Comparison of ENCODE assay signal across 14 mouse cellular contexts in the genomic region with DNA sequence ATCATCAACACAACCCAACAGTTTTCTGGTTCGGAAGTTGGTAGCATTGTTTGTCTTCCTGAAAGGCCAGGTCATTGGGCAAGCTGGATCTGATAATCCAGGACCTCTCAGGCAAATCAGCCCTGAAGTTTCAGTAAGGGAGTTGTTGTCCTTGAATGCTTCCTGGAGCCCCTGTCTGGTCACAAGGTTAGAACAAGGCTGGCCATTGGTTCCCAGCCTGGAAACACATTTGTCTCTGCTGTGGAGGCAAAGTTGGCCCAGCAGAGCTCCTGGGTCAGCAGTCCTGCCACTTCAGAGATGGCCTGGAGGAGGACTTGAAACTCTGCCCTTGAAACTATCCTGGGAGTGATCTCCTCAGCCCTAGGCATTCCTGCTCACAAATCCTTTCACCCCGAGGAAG. TPM values are rescaled to one million over a fixed set of nuclear protein-coding genes. Genes with fewer than 3 reads are reported as not detected.
DNase-seq lines count a peak whose midpoint lies in the region; ATAC-seq and TF ChIP-seq lines count a peak whose summit lies in the region.
"Had no signal": no experiment of that assay in that cellular context is flagged by ENCODE, and none has a peak within 500 bp of the region (broad histone marks: within the 10 kb centered on the region; RNA-seq: fewer than 3 reads in every experiment).

No protein-coding gene starts in this region.

- no peak for ATAC-seq in cerebellum, adult (ENCODE audit: insufficient number of reproducible peaks, low FRiP score, low TSS enrichment)
- ATAC-seq in kidney, embryonic 14.5 days (ENCODE audit: low FRiP score, low TSS enrichment), result no peak
- ATAC-seq in megakaryocyte progenitor cell, adult 5-6 weeks (replicated peaks; ENCODE audit: poor library complexity), result 0 out of 2 replicates have a peak, but pooled peaks have one; percentile 4
- no peak for ATAC-seq in frontal cortex, adult (ENCODE audit: low TSS enrichment)

- peaks cover 19% of the 10 kb centered on the region for H3K4me1 ChIP-seq in cerebellum, adult 2 months (ENCODE audit: control insufficient read depth, insufficient read depth, low read length)
- 0 out of 2 replicates have a peak, but pooled peaks cover 3% of the 10 kb centered on the region for H3K4me1 ChIP-seq in kidney, embryonic 14.5 days (ENCODE audit: control insufficient read depth, insufficient read depth, low read length)
- peaks cover 8% of the 10 kb centered on the region for H3K4me1 ChIP-seq in brown adipose tissue, adult 24 weeks (ENCODE audit: control insufficient read depth, insufficient read depth, insufficient read length, low read length)

- H3K27ac ChIP-seq in cerebellum, adult 2 months (ENCODE audit: insufficient read depth, low read length), result no peak overlapping the region
- H3K27ac ChIP-seq in kidney, embryonic 14.5 days (ENCODE audit: low read depth, low read length), result no peak overlapping the region
- H3K27ac ChIP-seq in brown adipose tissue, adult 24 weeks (replicated peaks; ENCODE audit: low read depth, low read length), result no peak overlapping the region

- TF ChIP-seq POLR2A in cerebellum, adult 2 months (IDR thresholded peaks at IDR 0.05; ENCODE audit: borderline replicate concordance, insufficient read depth, low read length), result no peak

- no peak overlapping the region for H3K9ac ChIP-seq in kidney, embryonic 14.5 days (ENCODE audit: low read depth, low read length)

- no peak for DNase-seq in cerebellum, adult 2 months
- DNase-seq in kidney, adult 11 months, result peak; percentile 9
- DNase-seq in right cerebral cortex, adult 18-20 months, result no peak
- DNase-seq: cerebellum, adult 8-10 months; spleen, adult 18-20 months; thymus, postnatal 36 days had no signal

- 75% methylated on average over 2 of the region's 2 CpGs for WGBS in cerebellum, adult 2 months
- WGBS in kidney, embryonic 14.5 days, result 68% methylated on average over 2 of the region's 2 CpGs

- H3K4me3 ChIP-seq in cerebellum, adult 2 months (replicated peaks; ENCODE audit: insufficient read depth, low read depth, low read length), result peak overlapping the region; percentile 11
- no peak overlapping the region for H3K4me3 ChIP-seq in kidney, embryonic 14.5 days (ENCODE audit: low read length)
- H3K4me3 ChIP-seq in brown adipose tissue, adult 24 weeks (ENCODE audit: insufficient read depth, low read depth, low read length), result 0 out of 2 replicates have a peak overlapping the region, but pooled peaks have one; percentile 2

- H3K27me3 ChIP-seq in cerebellum, adult 2 months (ENCODE audit: control insufficient read depth, insufficient read depth, low read length), result no peaks in the 10 kb centered on the region
- H3K27me3 ChIP-seq in kidney, embryonic 14.5 days (ENCODE audit: control insufficient read depth, insufficient read depth, low read length), result peaks cover 8% of the 10 kb centered on the region; the same call in 1 of the 2 replicates

- H3K4me2 ChIP-seq in kidney, embryonic 14.5 days (replicated peaks; ENCODE audit: low read depth, low read length), result no peak overlapping the region

- no peaks in the 10 kb centered on the region for H3K9me3 ChIP-seq in kidney, embryonic 14.5 days (ENCODE audit: control insufficient read depth, low read length)

- TF ChIP-seq CTCF in cerebellum, adult 2 months (IDR thresholded peaks at IDR 0.05; ENCODE audit: borderline replicate concordance, insufficient read depth, low read depth, low read length), result no peak

- H3K36me3 ChIP-seq in kidney, embryonic 14.5 days (ENCODE audit: control insufficient read depth, insufficient read depth, low read length), result no peaks in the 10 kb centered on the region

RNA-seq across cellular contexts. Expression of gene Ptpre, which starts 2.1 kb away (rescaled TPM):
- polyA plus RNA-seq in cerebellum, adult 2 months (2012; rRNA removed), result 20.8 and 21.2 TPM in 2 replicates
- polyA plus RNA-seq in kidney, embryonic 14.5 days (2014; fragmentation: Nextera tagmentation; extraction: Ambion mirVana), result 1.6 and 2.0 TPM in 2 replicates
- 1.5 and 1.6 TPM in 2 replicates for polyA plus RNA-seq in brown adipose tissue, adult 24 weeks (2012; ENCODE audit: insufficient read depth, insufficient read length, missing spikeins)
- total RNA-seq in megakaryocyte progenitor cell, adult 5-6 weeks (2015), result 61.4 and 74.2 TPM in 2 replicates
- 49.6 and 59.1 TPM in 2 replicates for total RNA-seq in megakaryocyte progenitor cell, adult 5-6 weeks (2017)

RNA-seq across cellular contexts. Expression of gene Clrn3, which starts 11.0 kb away (rescaled TPM):
- polyA plus RNA-seq in cerebellum, adult 2 months (2012; rRNA removed), result not detected in 2 replicates
- 2.8 and 4.4 TPM in 2 replicates for polyA plus RNA-seq in kidney, embryonic 14.5 days (2014; fragmentation: Nextera tagmentation; extraction: Ambion mirVana)
- not detected in 2 replicates for polyA plus RNA-seq in brown adipose tissue, adult 24 weeks (2012; ENCODE audit: insufficient read depth, insufficient read length, missing spikeins)
- 0.07 TPM in 1 of 2 replicates, not detected in the other for total RNA-seq in megakaryocyte progenitor cell, adult 5-6 weeks (2015)
- total RNA-seq in megakaryocyte progenitor cell, adult 5-6 weeks (2017), result not detected in 2 replicates
- total RNA-seq: adrenal gland, adult 18-20 months; layer of hippocampus, adult 18-20 months had no signal
- polyA plus RNA-seq: limb, embryonic 11.5 days had no signal
